Mouse (Mus musculus) thymus, postnatal 25 days (tissue): ENCODE data around the gene Cant1.
"Not testable (repeated sequence)": the region's sequence is repeated elsewhere in the genome, so short reads cannot be mapped to it uniquely, and the experiment has no call there.

Experiments used
- DNase-seq: peaks from one replicate; pipeline ENCODE4 v3.0.0; 2022

Cant1 gene

GRCm38 (mm10) chr11:118406521-118406920, 12.4 kb downstream of the Cant1 start:
- no peak for DNase-seq

DNA sequence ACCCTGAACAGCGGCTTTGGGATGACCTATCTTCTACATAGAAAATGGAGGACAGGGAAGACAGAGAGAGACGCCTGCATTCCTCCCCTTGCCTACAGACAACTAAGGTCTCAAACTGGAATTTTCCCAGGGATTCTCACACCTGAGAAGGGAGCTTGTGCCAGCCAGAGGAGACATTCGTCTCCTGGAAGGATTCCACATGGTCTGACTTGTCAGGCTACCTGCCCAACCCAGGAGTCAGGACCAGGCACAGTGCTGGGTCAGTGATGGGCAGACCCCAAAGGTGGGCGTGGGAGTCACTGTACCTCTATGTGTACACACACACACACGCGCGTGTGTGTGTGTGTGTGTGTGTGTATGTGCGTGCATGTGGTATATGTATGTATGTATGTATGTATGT, 13.6 kb downstream of the Cant1 start:
- no peak for DNase-seq

DNA sequence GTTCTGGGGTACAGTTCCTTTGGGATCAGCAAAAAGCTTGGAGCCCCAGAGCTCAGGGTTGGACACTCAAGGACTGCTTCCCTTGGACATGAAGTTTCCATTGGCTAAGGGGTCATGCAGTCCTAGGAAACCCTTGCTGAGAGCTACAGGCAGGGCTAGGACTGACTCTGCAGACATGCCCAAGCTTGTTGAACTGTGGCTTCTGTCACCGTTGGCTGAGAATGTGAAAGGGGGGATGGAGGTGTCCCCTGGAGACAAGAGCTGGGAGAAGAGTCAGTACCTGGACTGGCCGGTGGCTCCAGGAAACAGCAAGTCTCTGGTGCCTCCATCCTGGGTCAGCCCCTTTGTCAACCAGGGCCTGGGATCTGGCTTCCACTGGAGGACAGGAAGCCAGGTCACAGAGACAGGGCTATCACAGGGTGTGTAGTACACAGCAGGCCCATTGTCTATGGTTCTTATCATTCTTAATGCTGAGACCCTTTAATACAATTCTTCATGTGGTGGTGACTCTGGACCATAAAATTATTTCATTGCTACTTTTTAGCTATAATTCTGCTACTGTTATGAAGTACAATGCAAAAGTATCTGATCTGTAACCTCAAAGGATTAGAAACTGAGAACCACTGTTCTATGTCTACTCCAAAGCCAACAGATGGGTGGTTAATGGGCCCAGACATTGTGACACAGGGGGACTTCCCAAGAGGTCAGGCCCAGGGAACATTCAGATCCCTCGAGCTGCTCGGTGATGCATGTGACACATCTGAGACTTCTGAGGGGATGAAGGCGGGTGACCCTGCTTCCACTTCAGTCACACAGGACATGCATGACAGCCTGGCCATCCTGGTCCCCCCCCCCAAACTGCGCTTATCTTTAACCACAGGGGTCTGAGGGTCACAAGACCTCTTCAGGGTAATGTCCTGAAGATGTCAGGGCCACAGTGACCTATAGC, 14.7 kb downstream of the Cant1 start:
- DNase-seq, result no peak

DNA sequence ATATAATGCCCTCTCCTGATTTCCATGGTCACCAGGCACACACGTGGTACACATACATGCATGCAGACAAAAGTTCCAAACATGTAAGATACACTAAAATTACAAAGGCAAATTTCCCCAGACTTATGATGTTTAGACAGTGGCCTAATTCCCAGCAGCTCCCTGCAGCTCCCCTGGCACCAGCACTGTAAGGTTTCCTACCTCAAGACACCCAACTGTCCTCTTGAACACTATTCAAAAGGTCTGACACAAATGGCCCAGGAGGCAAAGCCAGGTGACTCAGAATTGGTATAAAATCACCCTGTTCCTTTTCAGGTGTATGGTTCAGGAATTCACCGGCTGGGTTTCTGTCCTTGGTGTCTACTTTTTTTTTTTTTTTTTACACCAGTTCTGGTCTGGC, 15.7 kb downstream of the Cant1 start:
- DNase-seq, result no peak

- peak; percentile 73 for DNase-seq
These were observed 17.1 kb downstream of the Cant1 start, which contains the start of gene Lgals3bp for GRCm38 (mm10) chr11:118401760-118402280. Gene Lgals3bp, minus strand, starts transcription at chr11:118402092.

GRCm38 (mm10) chr11:118401195-118401594, 17.7 kb downstream of the Cant1 start:
- DNase-seq, result peak; percentile 36

- DNase-seq, result no peak
These were observed 18.3 kb downstream of the Cant1 start for GRCm38 (mm10) chr11:118400566-118400936.

DNA sequence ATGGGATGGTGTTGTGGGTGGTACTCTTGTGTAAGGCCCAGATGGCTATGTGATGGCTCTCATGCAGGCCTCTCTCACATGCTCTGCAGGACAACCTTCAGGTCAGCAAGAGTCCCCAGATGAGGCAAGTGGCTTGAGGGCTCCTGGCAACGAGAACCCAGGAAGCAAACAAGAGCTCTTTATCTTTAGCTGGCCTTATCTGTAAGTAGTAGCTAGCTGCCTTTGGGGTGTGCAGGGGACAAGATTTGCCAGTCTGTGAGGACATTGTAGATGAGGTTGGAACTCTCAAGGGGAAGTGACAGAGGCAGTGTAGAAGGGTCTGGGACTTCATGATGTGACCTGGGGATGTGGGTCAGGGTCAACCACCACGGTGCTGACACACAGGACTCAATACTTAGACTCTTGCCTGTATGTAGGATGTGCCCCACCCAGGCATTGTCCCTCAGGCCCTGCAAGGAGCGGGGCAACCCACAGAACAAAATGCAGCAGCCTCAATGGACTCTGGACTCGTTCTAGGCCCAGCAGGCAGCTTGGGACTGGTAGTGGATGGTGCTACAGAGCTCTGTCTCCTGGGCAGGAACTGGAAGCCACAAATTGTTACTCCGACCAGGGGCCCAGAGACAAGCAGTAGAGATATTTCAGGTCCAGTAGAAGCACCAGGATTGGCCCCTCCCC, 18.9 kb downstream of the Cant1 start:
- DNase-seq, result no peak

- no peak for DNase-seq
These were observed 20.9 kb downstream of the Cant1 start for GRCm38 (mm10) chr11:118397806-118398530.

- DNase-seq, result no peak
These were observed 24.3 kb downstream of the Cant1 start for GRCm38 (mm10) chr11:118394538-118394937.

DNA sequence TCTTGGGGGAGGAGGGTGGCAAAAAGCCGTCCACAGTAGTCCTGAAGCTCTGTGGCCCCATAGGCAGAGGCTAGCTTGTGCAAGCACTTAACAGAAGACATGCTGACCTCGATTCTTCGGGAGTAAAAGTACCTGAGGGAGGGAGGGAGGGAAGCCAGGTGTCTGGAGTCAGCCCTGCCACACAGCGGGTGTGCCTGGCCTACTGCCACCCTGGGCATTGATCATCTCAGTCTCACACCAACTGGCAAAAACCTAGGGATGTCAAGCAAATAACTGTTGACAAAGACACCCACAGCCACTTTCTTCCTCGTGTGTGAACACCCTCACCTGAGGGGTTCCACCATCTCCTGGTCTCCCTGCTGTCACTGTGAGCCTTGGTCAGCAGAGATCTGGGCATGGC, 24.9 kb downstream of the Cant1 start:
- no peak for DNase-seq

DNA sequence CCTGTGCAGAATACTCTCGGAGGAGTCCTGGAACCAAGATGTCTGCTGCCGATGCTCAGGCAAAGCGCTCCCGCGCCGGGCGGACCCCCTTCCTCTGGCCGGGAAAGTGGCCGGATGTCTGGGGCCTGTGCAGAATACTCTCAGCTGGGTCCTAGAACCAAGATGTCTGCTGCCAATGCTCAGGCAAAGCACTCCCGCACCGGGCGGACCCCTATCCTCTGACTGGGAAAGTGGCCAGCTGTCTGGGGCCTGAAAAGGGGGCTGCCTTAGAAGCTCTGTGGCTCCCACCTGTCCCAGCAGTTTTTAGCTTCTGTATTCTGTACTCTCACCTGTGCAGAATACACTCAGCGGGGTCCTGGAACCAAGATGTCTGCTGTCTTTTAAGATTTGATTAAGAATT, 31.1 kb downstream of the Cant1 start:
- DNase-seq, result not testable (repeated sequence)

GRCm38 (mm10) chr11:118379251-118380009, 39.5 kb downstream of the Cant1 start:
- peak; percentile 82 for DNase-seq

- no peak for DNase-seq
These were observed 40.2 kb downstream of the Cant1 start for GRCm38 (mm10) chr11:118378656-118379055.

DNA sequence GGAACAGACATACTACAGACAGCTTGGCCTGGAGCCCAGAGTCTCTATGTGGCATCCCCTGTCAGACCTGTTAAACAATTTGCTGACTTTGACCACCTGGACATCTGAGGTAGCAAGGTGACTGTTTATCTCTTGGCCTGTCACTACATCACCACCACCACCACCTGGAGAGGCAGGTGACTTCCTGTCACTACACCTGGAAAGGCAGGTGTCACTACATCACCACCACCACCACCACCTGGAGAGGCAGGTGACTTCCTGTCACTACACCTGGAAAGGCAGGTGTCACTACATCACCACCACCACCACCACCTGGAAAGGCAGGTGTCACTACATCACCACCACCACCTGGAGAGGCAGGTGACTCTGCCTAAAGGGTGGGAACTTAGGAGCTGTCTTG, 42.6 kb downstream of the Cant1 start:
- DNase-seq, result not testable (repeated sequence)

DNA sequence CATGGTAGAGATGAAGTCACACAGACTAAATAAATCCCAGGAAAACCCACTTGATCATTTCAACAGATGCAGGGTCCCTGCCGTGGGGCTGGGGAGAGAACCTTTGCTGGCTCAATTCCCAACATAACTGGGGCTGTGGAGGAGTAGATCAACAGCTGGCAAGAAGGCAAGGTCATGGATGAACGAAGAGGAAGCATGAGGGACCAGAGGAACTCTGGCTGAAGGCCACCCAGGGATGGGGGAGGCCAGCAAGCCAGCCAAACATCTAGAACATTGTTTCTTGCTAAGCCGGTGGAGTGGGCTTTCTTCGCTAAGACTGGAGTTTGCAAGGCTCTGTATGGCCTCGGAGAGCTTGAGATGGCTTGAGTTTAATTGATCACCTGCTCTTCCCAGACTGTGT, 43.0 kb downstream of the Cant1 start:
- DNase-seq, result no peak

DNA sequence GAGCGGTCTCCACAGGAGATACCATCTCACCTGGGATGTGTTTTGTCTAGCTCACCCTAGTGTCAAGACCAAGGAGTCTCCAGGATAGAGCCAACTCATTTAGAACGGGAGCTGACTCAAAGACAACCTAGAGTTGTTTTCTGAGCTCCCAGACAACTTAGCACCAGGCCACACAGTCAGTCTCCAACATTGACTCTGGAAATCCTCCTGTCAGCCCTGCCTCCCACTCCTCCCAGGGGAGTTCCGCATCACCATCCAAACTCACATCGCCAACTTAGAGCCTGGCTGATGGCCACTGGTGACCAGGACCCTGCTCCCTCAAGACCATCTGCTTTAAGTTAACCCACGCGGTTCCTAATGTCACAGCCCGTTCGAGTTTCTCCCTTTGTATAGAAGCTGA, 43.4 kb downstream of the Cant1 start:
- DNase-seq, result no peak

GRCm38 (mm10) chr11:118375006-118375405, 43.9 kb downstream of the Cant1 start:
- no peak for DNase-seq

GRCm38 (mm10) chr11:118374506-118374905, 44.4 kb downstream of the Cant1 start:
- no peak for DNase-seq

- no peak for DNase-seq
These were observed 46.2 kb downstream of the Cant1 start for GRCm38 (mm10) chr11:118372641-118373040.

GRCm38 (mm10) chr11:118371876-118372275, 47.0 kb downstream of the Cant1 start:
- no peak for DNase-seq

GRCm38 (mm10) chr11:118369657-118370056, 49.2 kb downstream of the Cant1 start:
- no peak for DNase-seq
